Mouse (Mus musculus) testis, adult 2 months (tissue): ENCODE data around the gene Tpbgl.

Experiments used
- CTCF ChIP-seq: fragments of 200-500 bp; IDR thresholded peaks from 2 replicates; pipeline ENCODE4 v1.5.1; 2012; ENCODE audit warnings: low read depth, mild to moderate bottlenecking, inconsistent platforms, low read length, moderate library complexity; ENCODE audit not compliant: control insufficient read depth, insufficient read depth, insufficient replicate concordance
- POLR2A ChIP-seq: fragments of 200-500 bp; IDR thresholded peaks from 2 replicates; pipeline ENCODE4 v1.6.1; 2012; ENCODE audit warnings: low read depth, mild to moderate bottlenecking, inconsistent platforms, low read length, moderate library complexity; ENCODE audit not compliant: control insufficient read depth

DNA sequence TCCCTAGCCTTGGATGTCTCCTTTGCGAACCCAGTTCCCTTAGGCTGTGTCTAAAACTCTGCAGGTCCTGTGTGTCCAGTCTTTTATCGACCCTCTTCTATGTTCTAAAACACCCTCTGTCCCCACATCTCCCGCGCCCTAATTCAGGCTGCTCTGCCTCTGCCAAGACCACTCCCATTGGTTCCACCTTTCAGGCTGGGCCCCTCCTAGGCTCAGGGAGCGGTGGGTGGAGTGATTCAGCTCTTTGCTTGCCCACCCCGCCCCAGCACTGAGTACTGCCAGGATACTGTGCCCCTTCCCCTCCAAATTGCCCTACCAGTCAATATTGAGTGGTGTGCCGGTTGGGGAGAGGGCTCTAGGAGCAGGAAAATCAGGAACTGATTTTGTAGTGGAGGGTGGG is 463 bp upstream of the Tpbgl start:
- TF ChIP-seq CTCF (no peak), POLR2A (no peak)
